ENCODE assay signal across 14 mouse cellular contexts in genomic region chrX:140430506-140430905, GRCm38 (mm10). TPM values are rescaled to one million over a fixed set of nuclear protein-coding genes. Genes with fewer than 3 reads are reported as not detected.
A peak's percentile ranks its signal among the peaks of the same experiment; 100 is the strongest.
DNase-seq lines count a peak whose midpoint lies in the region; TF ChIP-seq lines count a peak whose summit lies in the region.
"Had no signal": no experiment of that assay in that cellular context is flagged by ENCODE, and none has a peak within 500 bp of the region (broad histone marks: within the 10 kb centered on the region; RNA-seq: fewer than 3 reads in every experiment).

No protein-coding gene starts in this region.

- peak; percentile 23 for DNase-seq in gastrocnemius, adult 2 months
- DNase-seq in gastrocnemius, postnatal 36 days: no peak
- peak; percentile 26 for DNase-seq in 416B (ENCODE audit: low read depth)
- peak; percentile 44 to 61 for DNase-seq in adrenal gland, postnatal 36 days
- DNase-seq in cerebellum, postnatal 10 days: peak; percentile 70 to 75
- no peak for DNase-seq in retina, embryonic 14.5 days (ENCODE audit: low spot score)
- no peak for DNase-seq in right cerebral cortex, postnatal 10 days (ENCODE audit: low spot score in 2 of 2)
- DNase-seq: gastrocnemius, postnatal 25 days; liver, postnatal 0 days; lung, postnatal 4 days had no signal

- H3K4me3 ChIP-seq in gastrocnemius, adult 2 months: no peak overlapping the region
- H3K4me3 ChIP-seq: erythroblast, embryonic 14.5 days; limb, embryonic 15.5 days; midbrain, embryonic 12.5 days; myocyte had no signal

- intact Hi-C loops in gastrocnemius, adult 2 months (cut with DNase I): no loop called here
- intact Hi-C loops in gastrocnemius, postnatal 36 days (cut with DNase I): no loop called here

- H3K27ac ChIP-seq in gastrocnemius, adult 2 months: no peak overlapping the region
- H3K27ac ChIP-seq: limb, embryonic 15.5 days; midbrain, embryonic 12.5 days had no signal

- TF ChIP-seq CTCF in gastrocnemius, adult 2 months (IDR thresholded peaks at IDR 0.05): no peak

RNA-seq across cellular contexts. Expression of gene Prps1, which starts 25.9 kb away (rescaled TPM):
- 10 to 100 TPM; 33.7 to 38.2 TPM for total RNA-seq in gastrocnemius, adult 2 months (2021)
- total RNA-seq in gastrocnemius, postnatal 36 days (2021): 10 to 100 TPM; 28.9 to 29.8 TPM
- 10 to 100 TPM; 20.7 to 25.6 TPM for total RNA-seq in adrenal gland, postnatal 36 days (2021)

Comparison
In these comparisons a context has a peak if more than half of its experiments do, and no peak if none do; other contexts are left out.
1. DNase-seq: peak in gastrocnemius, adult 2 months (single experiment), 416B (single experiment), adrenal gland, postnatal 36 days (2 of 2) and cerebellum, postnatal 10 days (2 of 2); none in gastrocnemius, postnatal 36 days (0 of 2), retina, embryonic 14.5 days (single experiment) and right cerebral cortex, postnatal 10 days (0 of 2).